Mouse (Mus musculus) retina, postnatal 1 day (tissue): Measurements from ENCODE around the gene Ptchd4.
A peak's percentile ranks its signal among the peaks of the same experiment; 100 is the strongest.

ENCODE experiments used
- DNase-seq: peaks from one replicate; pipeline ENCODE4 v3.0.0-alpha.2; 2012

The Ptchd4 gene

DNA sequence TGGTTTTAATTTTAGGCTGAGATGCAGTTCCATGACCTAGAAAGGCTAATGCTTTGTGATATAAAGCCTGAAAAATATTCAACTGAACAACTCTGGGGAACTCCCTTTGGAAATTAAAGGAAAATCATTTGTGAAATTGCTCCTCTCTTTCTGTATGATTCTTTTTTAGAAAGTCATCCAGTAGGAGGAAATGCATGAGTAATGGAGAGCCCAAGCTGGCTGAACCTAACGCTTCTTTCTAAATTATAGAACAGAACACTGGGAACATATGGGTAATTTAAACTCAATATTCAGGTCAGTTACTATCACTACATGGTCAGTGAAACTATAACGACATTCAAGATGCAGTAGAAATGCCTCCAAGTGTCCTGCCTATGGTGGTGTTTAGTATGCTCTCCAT is 114.6 kb downstream of the Ptchd4 start:
- DNase-seq: no peak

DNA sequence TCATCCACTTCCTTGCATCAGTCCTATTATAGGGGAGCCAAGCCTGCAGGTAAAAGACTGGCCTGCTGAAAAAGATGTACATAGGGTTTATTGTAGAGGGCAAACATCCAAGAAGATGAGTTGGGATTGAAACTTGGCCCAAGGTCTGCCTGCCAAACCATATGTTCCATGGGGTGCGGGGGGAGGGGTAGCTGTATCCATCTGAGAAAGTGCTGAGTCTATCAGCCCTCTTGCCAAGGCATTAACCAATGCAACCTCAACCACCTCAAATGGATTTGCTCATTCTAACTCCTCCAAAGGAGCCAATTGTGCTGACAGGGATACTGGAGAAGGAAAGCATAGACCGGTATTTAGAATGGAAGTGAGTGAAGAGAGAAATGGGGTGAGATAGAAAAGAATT is 136.5 kb downstream of the Ptchd4 start:
- DNase-seq: no peak

DNA sequence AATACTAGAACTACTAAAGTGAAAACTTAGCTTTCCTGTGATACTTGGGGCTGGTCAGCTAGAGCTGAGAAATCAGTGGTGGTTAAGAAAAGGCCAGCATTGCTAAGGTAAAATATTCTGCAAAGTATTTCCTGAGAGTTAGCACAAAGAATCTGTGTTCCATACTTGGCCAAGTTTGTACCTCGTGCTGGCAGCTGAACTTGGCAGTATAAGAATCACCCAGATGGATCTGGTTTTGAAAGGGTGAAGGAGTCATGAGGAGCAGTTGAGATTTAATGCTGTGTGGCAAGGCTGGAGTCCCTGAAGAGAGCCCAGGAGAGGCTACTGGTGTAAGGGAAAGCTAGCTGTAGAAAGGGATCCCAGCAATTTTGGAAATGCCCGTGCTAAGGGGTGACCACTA is 140.7 kb downstream of the Ptchd4 start:
- no peak for DNase-seq

DNA sequence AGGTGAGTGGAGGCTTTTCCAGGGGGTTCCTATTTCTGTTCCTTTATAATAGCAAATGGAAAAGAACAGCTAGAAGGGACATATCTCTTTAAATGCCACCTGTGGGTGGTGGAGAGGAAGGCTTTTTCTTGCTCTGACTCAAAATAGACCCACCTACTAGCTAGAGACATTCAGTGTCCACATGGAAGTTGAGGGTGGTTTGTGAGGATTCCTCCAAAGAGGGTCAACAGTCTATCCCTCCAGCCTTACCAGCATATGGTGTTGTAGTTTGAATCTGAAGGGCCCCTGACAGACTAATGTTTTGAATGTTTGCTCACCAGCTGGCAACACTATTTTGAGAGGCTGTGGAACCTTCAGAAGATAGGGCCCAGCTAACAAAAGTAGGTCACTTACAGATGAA is 147.0 kb downstream of the Ptchd4 start:
- DNase-seq: no peak

DNA sequence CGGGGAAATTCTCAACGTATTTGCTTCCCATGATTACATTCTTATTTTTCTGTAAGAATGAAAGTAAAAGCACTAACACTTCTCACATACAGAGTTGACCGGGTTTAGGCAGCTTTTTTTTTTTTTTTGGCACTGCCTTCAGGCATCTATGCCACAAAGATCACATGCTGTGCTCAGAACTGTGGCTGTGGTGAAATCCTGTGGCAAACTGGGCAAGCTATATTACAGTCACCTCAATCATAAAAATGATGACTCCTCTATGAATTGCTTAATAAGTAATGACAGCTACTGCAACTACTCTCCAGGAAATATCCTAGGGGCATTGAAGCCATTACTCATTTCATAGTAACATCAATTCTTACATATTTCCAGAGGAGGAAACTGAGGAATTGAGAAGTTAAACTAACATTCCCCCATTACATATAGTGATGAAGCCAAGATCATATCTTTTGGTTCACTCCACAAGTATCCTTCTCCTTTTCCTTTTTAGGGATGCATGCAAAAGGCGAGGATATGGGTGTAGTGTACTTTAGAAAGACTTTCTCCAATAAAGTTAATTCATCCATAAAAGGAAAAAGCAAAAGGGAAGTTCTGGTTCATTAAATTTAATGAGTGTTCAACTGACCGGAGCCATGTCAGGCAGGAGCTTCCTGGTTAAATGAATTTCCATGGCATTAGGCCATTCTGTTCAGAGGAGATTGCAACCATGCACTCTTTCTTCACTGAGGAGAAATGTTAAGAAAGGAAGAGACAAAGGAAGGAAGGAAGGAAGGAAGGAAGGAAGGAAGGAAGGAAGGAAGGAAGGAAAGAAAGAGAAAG is 164.6 kb downstream of the Ptchd4 start:
- DNase-seq: peak; percentile 11

DNA sequence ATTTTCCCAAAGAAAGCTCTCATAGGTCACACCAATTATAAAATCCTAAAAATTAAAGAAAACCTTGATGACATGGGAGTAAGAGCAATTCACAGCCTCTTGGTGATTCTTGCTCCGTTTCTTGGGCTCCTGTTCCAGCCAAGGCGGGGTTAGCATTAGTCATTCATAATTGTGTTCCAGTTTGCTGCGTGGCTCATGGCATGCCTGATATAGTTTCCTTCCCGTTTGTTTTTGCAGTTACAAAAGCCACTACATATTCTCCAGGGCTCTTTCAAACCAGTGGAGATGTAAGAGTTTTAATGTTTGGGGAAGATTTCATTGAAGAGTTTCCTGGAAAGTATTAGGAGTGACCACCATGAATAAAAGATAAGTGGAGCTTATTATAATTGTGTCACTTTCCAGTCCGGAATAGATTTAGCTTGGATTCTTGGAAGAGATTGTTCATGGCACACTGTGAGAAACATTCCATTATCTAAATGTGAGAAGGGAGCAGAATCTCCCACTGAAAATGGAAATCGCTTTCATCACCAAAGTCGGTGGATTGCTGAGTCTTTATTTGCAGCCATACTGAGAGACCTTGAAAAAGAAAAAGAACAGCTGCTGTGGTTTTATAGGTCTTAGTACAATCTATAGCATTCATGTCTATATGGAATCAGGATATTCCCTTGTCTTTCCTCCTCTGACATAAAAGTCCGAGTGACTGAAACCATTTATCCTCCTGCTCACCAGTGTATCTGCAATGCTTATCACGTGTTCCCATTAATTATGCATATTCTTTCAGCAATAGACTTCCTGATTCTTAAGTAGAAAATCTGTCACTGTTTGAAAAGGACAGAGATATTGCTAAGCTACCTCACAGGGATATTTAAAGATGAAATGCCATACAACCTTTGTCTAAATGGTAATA is 193.9 kb downstream of the Ptchd4 start:
- DNase-seq: no peak

DNA sequence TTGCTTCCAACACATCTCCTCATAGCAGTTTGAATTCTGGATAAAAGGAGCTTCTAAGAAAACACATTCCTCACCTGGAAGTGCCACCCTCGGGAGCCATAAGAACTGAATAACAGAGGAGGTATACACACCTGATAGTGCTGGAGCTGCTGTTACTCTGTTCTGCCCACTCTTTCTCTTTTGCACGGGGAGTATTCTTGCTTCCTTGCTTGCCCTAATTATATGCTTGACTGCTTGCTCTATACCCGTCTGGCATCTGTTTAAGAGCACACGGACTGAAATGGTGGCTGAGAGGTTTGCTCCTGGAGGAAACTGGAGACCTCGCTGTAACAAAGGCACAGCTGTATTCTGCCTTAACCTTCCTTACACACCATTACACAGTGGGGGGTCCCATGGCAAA is 214.4 kb downstream of the Ptchd4 start:
- DNase-seq: peak; percentile 26

DNA sequence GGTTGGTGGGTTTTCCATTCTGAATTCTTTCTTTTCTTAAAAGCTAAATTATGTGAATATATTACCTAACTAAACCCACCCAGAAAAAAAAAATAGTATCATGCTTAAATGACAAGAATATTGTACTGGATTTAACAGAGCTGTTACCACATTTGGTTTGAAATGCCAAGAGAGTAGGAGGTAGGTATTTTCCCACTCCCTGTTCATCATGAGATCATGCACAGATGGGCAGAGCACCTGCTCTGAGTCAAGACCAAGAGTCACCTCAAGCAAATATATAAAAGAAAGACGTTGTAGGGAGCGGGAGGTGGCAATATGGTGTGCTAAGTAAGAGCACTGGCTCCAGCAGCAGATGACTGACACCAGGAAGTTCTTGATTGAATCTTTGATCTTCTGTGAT is 233.8 kb downstream of the Ptchd4 start:
- DNase-seq: no peak
